Mouse (Mus musculus) midbrain, embryonic 16.5 days (tissue): ENCODE results near the gene Lrba. TPM values are rescaled to one million over a fixed set of nuclear protein-coding genes. Genes with fewer than 3 reads are reported as not detected.

Source experiments
- ATAC-seq: fragments of 200-750 bp; cut with Nextera tagmentation; 2 replicates; pipeline ENCODE4 v1.8.0; 2017; ENCODE audit warnings: moderate TSS enrichment
- H3K27ac ChIP-seq: fragments of 300-500 bp; sonication (generic); 2 replicates; pipeline ENCODE4 v1.5.1; 2014; ENCODE audit warnings: mild to moderate bottlenecking, low read length, mixed read lengths
- H3K27me3 ChIP-seq: fragments of 300-500 bp; sonication (generic); 2 replicates; pipeline ENCODE4 v1.6.1; 2014; ENCODE audit warnings: low read depth, low read length, mixed read lengths; ENCODE audit not compliant: control insufficient read depth, insufficient read depth
- H3K36me3 ChIP-seq: fragments of 300-500 bp; sonication (generic); 2 replicates; pipeline ENCODE4 v1.6.1; 2014; ENCODE audit warnings: mild to moderate bottlenecking, low read length, moderate library complexity, mixed read lengths; ENCODE audit not compliant: control insufficient read depth, insufficient read depth
- H3K4me1 ChIP-seq: fragments of 300-500 bp; sonication (generic); 2 replicates; pipeline ENCODE4 v1.6.1; 2014; ENCODE audit warnings: mild to moderate bottlenecking, low read length, mixed read lengths; ENCODE audit not compliant: control insufficient read depth, insufficient read depth
- H3K4me2 ChIP-seq: fragments of 300-500 bp; sonication (generic); 2 replicates; pipeline ENCODE4 v1.6.1; 2014; ENCODE audit warnings: mild to moderate bottlenecking, low read length, mixed read lengths
- H3K4me3 ChIP-seq: fragments of 300-500 bp; sonication (generic); 2 replicates; pipeline ENCODE4 v1.5.1; 2014; ENCODE audit warnings: low read depth, mild to moderate bottlenecking, low read length, moderate library complexity, mixed read lengths
- H3K9ac ChIP-seq: fragments of 300-500 bp; sonication (generic); 2 replicates; pipeline ENCODE4 v1.6.1; 2014; ENCODE audit warnings: low read depth, low read length, mixed read lengths
- H3K9me3 ChIP-seq: fragments of 300-500 bp; sonication (generic); replicated peaks from 2 replicates; pipeline ENCODE4 v1.6.1; 2014; ENCODE audit warnings: mild to moderate bottlenecking, low read length, mixed read lengths; ENCODE audit not compliant: control insufficient read depth, poor library complexity, severe bottlenecking
- WGBS: fragments of 180-500 bp; shearing (Covaris S2); extraction: QIAGEN DNeasy Blood & Tissue Kit; methylation state at CpG from one replicate; pipeline ENCODE4 v1.1.7; 2014; 5-methylcytosine and 5-hydroxymethylcytosine counted together
- polyA plus RNA-seq: library from polyadenylated mRNA; unstranded; fragments of >200 nt; fragmentation: Nextera tagmentation; extraction: Ambion mirVana; gene quantifications from 2 replicates; pipeline ENCODE4 v1.2.1, GENCODE M21; 2015

Lrba gene
- polyA plus RNA-seq, 1 experiment from 2014 or later, result 4.5 TPM

DNA sequence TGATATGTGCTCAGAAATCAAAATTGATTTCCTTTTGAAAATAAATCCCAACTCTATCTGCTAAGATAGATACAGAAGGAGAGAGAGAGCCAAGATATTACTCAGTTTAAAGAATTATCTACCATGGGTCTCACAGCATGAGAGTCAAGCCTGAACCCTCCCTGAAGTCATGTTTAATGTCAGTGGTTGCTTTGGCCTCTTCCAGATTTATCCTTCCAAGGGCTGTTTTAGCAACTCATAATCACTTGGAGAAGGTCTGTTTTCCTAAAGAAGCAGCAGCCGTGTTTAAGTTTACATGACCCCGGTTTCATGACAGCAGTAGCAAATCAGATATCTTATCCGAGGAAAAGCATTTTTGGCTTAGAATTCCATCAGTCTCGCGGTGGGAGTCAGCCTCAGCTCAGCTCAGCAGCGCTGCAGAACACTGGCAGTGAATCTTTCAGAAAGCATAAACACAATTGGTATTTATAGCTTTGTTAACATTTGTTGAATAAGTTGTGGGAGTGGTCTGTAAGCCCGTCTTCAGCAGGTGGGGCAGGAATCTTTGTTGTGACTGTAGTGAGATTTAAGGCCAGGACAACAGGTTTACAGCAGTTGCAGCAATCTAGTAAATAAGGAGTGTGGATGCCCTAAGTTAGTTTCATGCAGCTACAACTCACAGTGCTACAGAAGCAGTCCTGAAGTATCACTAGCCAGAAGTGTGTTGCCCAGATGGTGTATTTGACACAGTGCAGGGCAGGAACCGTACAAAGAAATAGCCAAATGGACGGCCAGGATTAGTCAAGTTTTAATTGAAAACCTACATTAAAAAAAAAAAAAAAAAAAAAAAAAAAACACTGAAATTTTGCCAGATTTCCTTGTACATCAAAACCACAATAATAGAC lies 499.2 kb downstream of the Lrba start:
- Histone ChIP-seq H3K36me3 (no peaks in the 10 kb centered on the region), H3K4me1 (no peaks in the 10 kb centered on the region), H3K9ac (no peak overlapping the region), H3K27ac (peak overlapping the region; percentile 17; the same call in 1 of the 2 replicates), H3K4me2 (no peak overlapping the region), H3K9me3 (no peaks in the 10 kb centered on the region), H3K27me3 (no peaks in the 10 kb centered on the region), H3K4me3 (no peak overlapping the region)
- 23% methylated on average over 9 of the region's 9 CpGs for WGBS
- no peak for ATAC-seq

DNA sequence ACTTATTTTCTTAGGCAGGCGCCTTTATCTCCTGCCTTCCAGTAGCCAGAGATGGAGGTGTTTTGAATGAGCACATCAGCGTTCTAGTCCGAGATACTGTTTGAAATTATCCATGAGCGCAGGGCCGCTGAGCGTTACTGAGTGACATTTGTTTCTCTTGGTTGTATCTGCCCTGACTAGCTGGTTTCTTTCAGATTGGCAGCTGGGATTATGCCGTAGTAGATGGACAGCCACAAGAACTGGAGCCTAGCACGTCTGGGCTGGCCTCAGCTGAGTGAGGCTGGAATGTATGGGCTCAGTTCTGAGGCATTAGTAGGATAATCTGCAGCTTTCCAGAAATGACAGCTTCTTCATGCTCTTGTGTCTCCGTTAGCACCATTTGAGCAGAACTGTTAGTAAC lies 500.6 kb downstream of the Lrba start:
- no peaks in the 10 kb centered on the region for H3K9me3 ChIP-seq
- WGBS, result 58% methylated on average over 9 of the region's 9 CpGs
- no peaks in the 10 kb centered on the region for H3K27me3 ChIP-seq
- no peak overlapping the region for H3K27ac ChIP-seq
- no peak overlapping the region for H3K4me2 ChIP-seq
- H3K36me3 ChIP-seq, result no peaks in the 10 kb centered on the region
- no peak for ATAC-seq
- H3K4me1 ChIP-seq, result no peaks in the 10 kb centered on the region
- no peak overlapping the region for H3K9ac ChIP-seq
- no peak overlapping the region for H3K4me3 ChIP-seq

- WGBS, result 76% methylated on average over 3 of the region's 3 CpGs
- Histone ChIP-seq H3K36me3 (no peaks in the 10 kb centered on the region), H3K4me1 (peaks cover 5% of the 10 kb centered on the region; the same call in 1 of the 2 replicates), H3K27ac (0 out of 2 replicates have a peak overlapping the region, but pooled peaks have one; percentile 26), H3K4me3 (no peak overlapping the region), H3K27me3 (no peaks in the 10 kb centered on the region), H3K4me2 (no peak overlapping the region), H3K9ac (no peak overlapping the region), H3K9me3 (no peaks in the 10 kb centered on the region)
- no peak for ATAC-seq
Observed at GRCm38 (mm10) chr3:86738831-86739230, 514.4 kb downstream of the Lrba start.

- Histone ChIP-seq H3K9me3 (no peaks in the 10 kb centered on the region), H3K27me3 (no peaks in the 10 kb centered on the region), H3K9ac (no peak overlapping the region), H3K27ac (no peak overlapping the region), H3K4me2 (no peak overlapping the region), H3K4me1 (peaks cover 5% of the 10 kb centered on the region; the same call in 1 of the 2 replicates), H3K4me3 (no peak overlapping the region), H3K36me3 (no peaks in the 10 kb centered on the region)
- ATAC-seq, result no peak
- WGBS, result 54% methylated on average over 4 of the region's 4 CpGs
Observed at GRCm38 (mm10) chr3:86739745-86740144, 515.3 kb downstream of the Lrba start.

DNA sequence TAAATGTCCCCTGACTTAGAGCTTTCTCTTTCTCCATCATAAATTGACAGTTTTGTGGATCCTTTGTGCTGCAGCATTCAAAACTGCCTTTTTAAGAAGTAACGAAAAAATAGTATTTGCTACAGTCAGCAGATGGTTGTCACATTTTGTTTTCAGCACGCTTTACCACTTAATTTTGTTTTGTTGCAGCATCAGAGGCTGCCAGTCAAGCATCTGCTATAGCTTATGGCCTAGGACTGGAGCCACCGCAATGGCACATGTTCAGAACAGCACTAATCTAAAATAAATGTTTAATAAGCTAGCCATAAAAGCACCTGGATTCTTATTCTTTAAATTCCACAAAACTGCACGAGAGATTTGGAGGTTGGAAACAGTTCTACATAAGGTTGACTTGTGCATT lies 520.9 kb downstream of the Lrba start:
- H3K4me1 ChIP-seq, result peaks cover 12% of the 10 kb centered on the region
- H3K4me2 ChIP-seq, result no peak overlapping the region
- peak overlapping the region; percentile 76 for H3K27ac ChIP-seq
- no peak overlapping the region for H3K9ac ChIP-seq
- H3K4me3 ChIP-seq, result no peak overlapping the region
- H3K9me3 ChIP-seq, result no peaks in the 10 kb centered on the region
- H3K36me3 ChIP-seq, result no peaks in the 10 kb centered on the region
- no peak for ATAC-seq
- WGBS, result 41% methylated on average over 4 of the region's 4 CpGs
- no peaks in the 10 kb centered on the region for H3K27me3 ChIP-seq

DNA sequence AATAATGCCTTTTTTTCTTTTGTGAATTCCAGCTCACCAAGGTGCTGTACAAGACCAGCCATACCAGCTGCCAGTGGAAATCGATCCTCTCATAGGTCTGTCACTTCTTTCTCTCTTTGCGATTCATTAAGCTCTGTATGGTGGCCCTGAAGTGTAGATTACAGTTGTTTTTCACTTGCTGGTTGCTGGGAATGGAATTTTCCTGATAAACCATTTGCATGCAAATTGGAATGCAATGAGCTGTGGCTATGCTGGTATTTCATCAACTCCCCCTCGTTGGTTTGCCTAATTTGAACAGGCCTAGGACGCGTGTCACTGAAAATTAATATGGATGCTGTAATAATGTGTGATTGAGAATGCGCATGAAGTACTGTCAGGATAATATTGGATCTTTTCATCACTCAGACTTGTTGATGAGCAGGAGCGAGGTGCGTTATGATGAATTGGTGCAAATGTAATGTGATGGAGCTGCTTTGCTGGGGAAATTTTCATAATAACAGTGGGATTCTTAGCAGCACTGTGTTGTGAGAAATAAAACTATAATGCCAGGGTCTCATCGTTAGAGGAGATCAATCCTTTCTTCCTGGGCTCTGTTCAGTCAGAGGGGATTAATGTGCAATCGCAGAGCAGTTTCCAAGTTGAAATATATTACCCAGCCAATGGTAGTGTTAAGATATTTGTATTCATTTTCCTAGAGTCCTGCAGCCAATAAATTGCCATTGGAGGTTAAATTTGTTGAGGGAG lies 521.5 kb downstream of the Lrba start:
- ATAC-seq, result peak; percentile 71; the same call in 1 of the 2 replicates
- H3K27ac ChIP-seq, result peak overlapping the region; percentile 76
- H3K4me3 ChIP-seq, result no peak overlapping the region
- no peaks in the 10 kb centered on the region for H3K9me3 ChIP-seq
- peaks cover 18% of the 10 kb centered on the region for H3K4me1 ChIP-seq
- H3K9ac ChIP-seq, result no peak overlapping the region
- peak overlapping the region; percentile 2 for H3K4me2 ChIP-seq
- no peaks in the 10 kb centered on the region for H3K27me3 ChIP-seq
- WGBS, result 21% methylated on average over 10 of the region's 10 CpGs
- H3K36me3 ChIP-seq, result no peaks in the 10 kb centered on the region

GRCm38 (mm10) chr3:86750652-86751051 lies 526.2 kb downstream of the Lrba start:
- H3K4me3 ChIP-seq, result no peak overlapping the region
- WGBS, result 18% methylated on average over 7 of the region's 7 CpGs
- ATAC-seq, result peak; percentile 48; the same call in 1 of the 2 replicates
- H3K4me2 ChIP-seq, result peak overlapping the region; percentile 37
- peak overlapping the region; percentile 35; the same call in 1 of the 2 replicates for H3K9ac ChIP-seq
- H3K4me1 ChIP-seq, result peaks cover 20% of the 10 kb centered on the region
- no peaks in the 10 kb centered on the region for H3K36me3 ChIP-seq
- peak overlapping the region; percentile 59 for H3K27ac ChIP-seq
- H3K9me3 ChIP-seq, result no peaks in the 10 kb centered on the region
- H3K27me3 ChIP-seq, result no peaks in the 10 kb centered on the region

GRCm38 (mm10) chr3:86754178-86754577 lies 529.7 kb downstream of the Lrba start:
- no peak overlapping the region for H3K9ac ChIP-seq
- peaks cover 12% of the 10 kb centered on the region for H3K4me1 ChIP-seq
- peak overlapping the region; percentile 10 for H3K27ac ChIP-seq
- H3K27me3 ChIP-seq, result no peaks in the 10 kb centered on the region
- WGBS, result 60% methylated on average over 6 of the region's 6 CpGs
- no peak overlapping the region for H3K4me2 ChIP-seq
- H3K4me3 ChIP-seq, result no peak overlapping the region
- ATAC-seq, result no peak
- no peaks in the 10 kb centered on the region for H3K9me3 ChIP-seq
- H3K36me3 ChIP-seq, result no peaks in the 10 kb centered on the region
